Mouse (Mus musculus) neural tube, embryonic 12.5 days (tissue): ENCODE data around the gene Olfr220. TPM values are rescaled to one million over a fixed set of nuclear protein-coding genes. Genes with fewer than 3 reads are reported as not detected.

Source experiments
- ATAC-seq: fragments of 200-750 bp; cut with Nextera tagmentation; 2 replicates; pipeline ENCODE4 v1.8.0; 2017; ENCODE audit warnings: low read depth, mild to moderate bottlenecking, moderate TSS enrichment, moderate library complexity; ENCODE audit not compliant: low FRiP score
- H3K27ac ChIP-seq: fragments of 300-500 bp; sonication (generic); 2 replicates; pipeline ENCODE4 v1.5.1; 2016
- H3K27me3 ChIP-seq: fragments of 300-500 bp; sonication (generic); replicated peaks from 2 replicates; pipeline ENCODE4 v1.6.1; 2016; ENCODE audit warnings: mild to moderate bottlenecking
- H3K36me3 ChIP-seq: fragments of 300-500 bp; sonication (generic); 2 replicates; pipeline ENCODE4 v1.6.1; 2016; ENCODE audit warnings: mild to moderate bottlenecking
- H3K4me1 ChIP-seq: fragments of 300-500 bp; sonication (generic); 2 replicates; pipeline ENCODE4 v1.6.1; 2016
- H3K4me2 ChIP-seq: fragments of 300-500 bp; sonication (generic); replicated peaks from 2 replicates; pipeline ENCODE4 v1.6.1; 2016; ENCODE audit warnings: mild to moderate bottlenecking
- H3K4me3 ChIP-seq: fragments of 300-500 bp; sonication (generic); 2 replicates; pipeline ENCODE4 v1.5.1; 2016
- H3K9ac ChIP-seq: fragments of 300-500 bp; sonication (generic); 2 replicates; pipeline ENCODE4 v1.6.1; 2016; ENCODE audit warnings: mild to moderate bottlenecking
- H3K9me3 ChIP-seq: fragments of 300-500 bp; sonication (generic); 2 replicates; pipeline ENCODE4 v1.6.1; 2016; ENCODE audit warnings: mild to moderate bottlenecking
- WGBS: fragments of 180-500 bp; shearing (Covaris S2); methylation state at CpG from one replicate; pipeline ENCODE4 v1.1.7; 2016; 5-methylcytosine and 5-hydroxymethylcytosine counted together
- polyA plus RNA-seq: library from polyadenylated mRNA; unstranded; fragments of >200 nt; fragmentation: Nextera tagmentation; extraction: Ambion mirVana; gene quantifications from 2 replicates; pipeline ENCODE4 v1.2.1, GENCODE M21; 2016

Gene Olfr220
- not detected in 2 replicates for polyA plus RNA-seq

DNA sequence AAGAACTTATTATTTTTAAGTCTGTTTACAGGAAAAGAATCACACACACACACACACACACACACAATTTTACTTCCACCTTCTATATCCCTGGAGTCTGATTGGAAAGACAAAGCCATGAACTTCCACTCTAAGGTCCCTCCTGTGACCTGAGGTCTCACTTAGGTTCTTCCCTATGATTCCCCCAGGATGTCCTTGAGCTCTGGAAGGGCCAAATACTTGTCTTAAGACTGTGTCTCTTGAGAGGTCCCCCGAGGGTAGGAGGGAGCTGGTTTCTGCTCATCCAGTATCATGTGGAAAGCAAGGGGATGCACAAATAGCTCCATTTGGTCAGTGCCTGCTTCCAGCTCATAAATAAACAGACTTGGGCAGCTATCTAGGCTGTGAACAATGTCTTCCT is at the start of gene Olfr220:
Gene Olfr220, plus strand, starts transcription at position 301 of the 400 bp plus-strand sequence.
- H3K36me3 ChIP-seq, result no peaks in the 10 kb centered on the region
- no peak within 1 kb of the TSS for H3K27ac ChIP-seq
- no peak within 1 kb of the TSS for H3K4me2 ChIP-seq
- no peak for ATAC-seq
- no peaks in the 10 kb centered on the region for H3K9me3 ChIP-seq
- no peak within 1 kb of the TSS for H3K9ac ChIP-seq
- no peaks in the 10 kb centered on the region for H3K4me1 ChIP-seq
- H3K27me3 ChIP-seq, result no peaks in the 10 kb centered on the region
- WGBS, result 64% methylated on average over 1 of the region's 1 CpGs
- no peak within 1 kb of the TSS for H3K4me3 ChIP-seq

DNA sequence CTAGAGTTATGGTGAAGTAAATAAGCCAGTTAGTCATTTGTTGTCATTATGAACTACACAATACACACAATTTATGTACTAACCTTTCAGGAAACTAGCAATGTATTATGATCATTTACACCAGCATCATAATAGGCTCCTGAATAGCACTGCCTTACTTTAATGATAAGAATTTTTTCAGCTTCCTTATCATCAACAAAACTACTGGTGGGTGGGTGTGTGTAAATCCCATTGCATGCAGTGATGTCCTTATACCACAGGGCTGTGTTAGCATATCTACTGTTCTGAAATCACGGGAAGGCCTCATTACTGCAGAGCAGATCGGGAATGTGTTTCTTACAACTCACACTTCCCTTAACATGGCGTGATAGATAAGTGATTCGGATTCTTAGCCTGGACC is 18.9 kb upstream of the Olfr220 start:
- Histone ChIP-seq H3K4me3 (no peak overlapping the region), H3K27ac (no peak overlapping the region), H3K27me3 (no peaks in the 10 kb centered on the region), H3K4me1 (no peaks in the 10 kb centered on the region), H3K9ac (no peak overlapping the region), H3K9me3 (no peaks in the 10 kb centered on the region), H3K36me3 (no peaks in the 10 kb centered on the region), H3K4me2 (no peak overlapping the region)
- ATAC-seq, result no peak
- WGBS, result 92% methylated on average over 4 of the region's 4 CpGs

DNA sequence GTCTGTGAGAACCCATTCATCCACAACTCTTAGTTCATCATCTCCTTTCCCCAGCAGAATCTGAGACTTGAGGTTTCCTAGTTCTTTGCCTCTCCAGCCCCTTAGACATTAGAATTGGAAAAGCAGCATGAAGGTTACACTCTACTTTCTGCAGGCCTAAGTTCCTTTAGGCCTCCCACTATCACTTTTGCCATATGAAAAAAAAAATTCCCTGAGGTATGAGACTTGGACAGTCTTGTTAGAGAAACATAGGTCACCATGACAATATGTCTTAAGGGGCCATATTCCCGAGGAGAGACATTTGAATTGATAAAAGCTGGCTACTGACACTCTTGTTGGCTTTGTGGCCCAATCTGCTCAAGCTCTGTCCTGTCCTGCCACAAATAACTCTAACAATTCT is 18.1 kb upstream of the Olfr220 start, which contains the start of gene Olfr414:
Gene Olfr414, plus strand, starts transcription at position 301 of the 400 bp plus-strand sequence.
- no peaks in the 10 kb centered on the region for H3K4me1 ChIP-seq
- no peak within 1 kb of the TSS for H3K4me2 ChIP-seq
- H3K4me3 ChIP-seq, result no peak within 1 kb of the TSS
- ATAC-seq, result no peak
- H3K27me3 ChIP-seq, result no peaks in the 10 kb centered on the region
- no peak within 1 kb of the TSS for H3K27ac ChIP-seq
- H3K36me3 ChIP-seq, result no peaks in the 10 kb centered on the region
- no peaks in the 10 kb centered on the region for H3K9me3 ChIP-seq
- WGBS, result 73% methylated on average over 1 of the region's 1 CpGs
- H3K9ac ChIP-seq, result no peak within 1 kb of the TSS

DNA sequence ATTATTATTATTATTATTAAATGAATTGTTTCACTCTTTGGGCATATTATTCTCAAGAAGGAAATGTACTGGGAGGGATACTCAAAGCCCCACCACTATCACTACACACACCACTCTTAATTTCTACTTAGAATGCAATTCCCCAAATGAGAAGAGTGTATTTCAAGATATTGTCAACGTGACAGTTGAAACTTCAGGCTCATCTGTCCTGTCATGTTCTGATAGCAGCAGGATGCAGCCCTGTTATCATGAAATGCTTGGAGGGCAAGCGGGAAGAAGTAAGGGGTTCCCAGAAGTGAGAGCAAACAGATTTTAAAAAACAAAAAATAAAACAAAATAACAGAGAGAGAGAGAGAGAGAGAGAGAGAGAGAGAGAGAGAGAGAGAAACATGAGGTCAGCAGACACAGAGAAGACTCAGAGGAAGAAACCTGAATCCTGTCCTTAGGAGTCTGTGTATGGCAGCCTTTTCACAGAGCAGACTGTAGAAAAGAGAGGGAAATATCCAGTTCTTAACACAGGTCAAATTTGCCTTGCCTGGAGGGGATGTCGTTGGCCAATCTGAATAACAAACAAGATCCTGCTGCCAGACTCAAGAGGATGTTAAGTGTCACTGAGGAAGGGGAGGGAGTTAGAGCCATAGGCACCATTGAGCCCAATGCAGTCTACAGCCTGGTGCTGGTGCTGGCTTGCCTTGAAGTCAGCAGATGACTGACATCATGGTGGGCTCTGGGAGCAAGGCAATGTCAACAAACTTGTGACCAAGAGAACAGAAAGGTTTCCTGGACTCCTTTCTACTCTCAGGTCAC is 15.5 kb upstream of the Olfr220 start:
- Histone ChIP-seq H3K9ac (no peak overlapping the region), H3K4me2 (no peak overlapping the region)
- ATAC-seq, result no peak

GRCm38 (mm10) chr1:174427402-174427801 is 14.5 kb upstream of the Olfr220 start:
- Histone ChIP-seq H3K9me3 (no peaks in the 10 kb centered on the region), H3K27me3 (no peaks in the 10 kb centered on the region), H3K4me1 (no peaks in the 10 kb centered on the region), H3K9ac (no peak overlapping the region), H3K4me2 (no peak overlapping the region), H3K27ac (no peak overlapping the region), H3K36me3 (no peaks in the 10 kb centered on the region), H3K4me3 (no peak overlapping the region)
- WGBS, result 83% methylated on average over 1 of the region's 1 CpGs
- no peak for ATAC-seq

More for the DNA sequence above, 15.5 kb upstream of the Olfr220 start:
- no peaks in the 10 kb centered on the region for H3K27me3 ChIP-seq
- no peak overlapping the region for H3K27ac ChIP-seq
- no peaks in the 10 kb centered on the region for H3K4me1 ChIP-seq
- no peaks in the 10 kb centered on the region for H3K36me3 ChIP-seq
- H3K9me3 ChIP-seq, result no peaks in the 10 kb centered on the region
- 55% methylated on average over 3 of the region's 3 CpGs for WGBS
- no peak overlapping the region for H3K4me3 ChIP-seq

DNA sequence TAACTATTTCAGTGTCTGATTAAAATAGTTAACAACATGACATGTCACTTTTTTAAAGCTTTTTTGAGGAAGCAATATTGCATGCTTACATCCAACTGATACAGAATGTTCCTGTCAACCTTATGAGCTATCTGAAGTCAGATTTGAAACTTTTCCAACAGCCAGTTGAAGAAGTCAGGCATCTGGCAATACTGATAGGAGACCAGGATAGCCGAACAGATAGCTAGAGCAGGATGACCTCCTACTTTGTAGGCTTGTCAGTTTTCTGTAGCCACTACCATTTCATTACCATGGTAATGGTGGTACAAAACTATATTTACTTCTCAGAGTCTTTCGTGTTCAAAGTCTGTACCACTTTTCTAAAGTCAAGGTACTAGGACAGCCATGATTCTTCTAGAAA is 13.5 kb upstream of the Olfr220 start:
- whole genome bisulfite sequencing, result 89% methylated on average over 2 of the region's 2 CpGs
- no peak for ATAC-seq
- no peaks in the 10 kb centered on the region for H3K4me1 ChIP-seq
- H3K27me3 ChIP-seq, result no peaks in the 10 kb centered on the region
- H3K4me3 ChIP-seq, result no peak overlapping the region
- H3K9ac ChIP-seq, result no peak overlapping the region
- no peak overlapping the region for H3K4me2 ChIP-seq
- no peak overlapping the region for H3K27ac ChIP-seq
- H3K36me3 ChIP-seq, result no peaks in the 10 kb centered on the region
- no peaks in the 10 kb centered on the region for H3K9me3 ChIP-seq

DNA sequence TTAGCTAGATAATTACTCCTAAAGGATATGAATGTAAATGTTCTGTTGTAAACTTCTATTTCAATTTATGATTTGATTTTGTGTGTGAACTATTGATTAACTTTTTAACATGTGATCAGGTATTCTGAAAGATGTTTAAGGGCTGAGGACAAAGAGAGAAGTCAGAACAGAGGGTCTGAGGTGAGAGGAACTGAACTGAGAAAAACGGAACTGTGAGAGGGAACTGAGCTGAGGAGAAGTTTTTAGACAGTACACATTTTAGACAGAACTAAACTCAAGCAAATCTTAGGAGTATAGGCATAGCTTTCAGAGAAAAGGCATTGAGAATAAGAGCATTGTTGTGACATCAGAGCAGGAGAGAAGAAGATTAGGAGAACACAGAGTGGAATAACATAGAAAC is 7.8 kb upstream of the Olfr220 start:
- no peak overlapping the region for H3K4me2 ChIP-seq
- H3K9me3 ChIP-seq, result no peaks in the 10 kb centered on the region
- H3K27me3 ChIP-seq, result no peaks in the 10 kb centered on the region
- H3K27ac ChIP-seq, result no peak overlapping the region
- no peak overlapping the region for H3K4me3 ChIP-seq
- no peak for ATAC-seq
- H3K36me3 ChIP-seq, result no peaks in the 10 kb centered on the region
- no peaks in the 10 kb centered on the region for H3K4me1 ChIP-seq
- 29% methylated on average over 1 of the region's 1 CpGs for WGBS
- no peak overlapping the region for H3K9ac ChIP-seq

GRCm38 (mm10) chr1:174455100-174455499 is 13.2 kb downstream of the Olfr220 start:
- no peak for ATAC-seq
- Histone ChIP-seq H3K36me3 (no peaks in the 10 kb centered on the region), H3K27me3 (no peaks in the 10 kb centered on the region), H3K4me1 (no peaks in the 10 kb centered on the region), H3K9ac (no peak overlapping the region), H3K27ac (no peak overlapping the region), H3K4me2 (no peak overlapping the region), H3K4me3 (no peak overlapping the region), H3K9me3 (no peaks in the 10 kb centered on the region)
- 89% methylated on average over 2 of the region's 2 CpGs for WGBS

DNA sequence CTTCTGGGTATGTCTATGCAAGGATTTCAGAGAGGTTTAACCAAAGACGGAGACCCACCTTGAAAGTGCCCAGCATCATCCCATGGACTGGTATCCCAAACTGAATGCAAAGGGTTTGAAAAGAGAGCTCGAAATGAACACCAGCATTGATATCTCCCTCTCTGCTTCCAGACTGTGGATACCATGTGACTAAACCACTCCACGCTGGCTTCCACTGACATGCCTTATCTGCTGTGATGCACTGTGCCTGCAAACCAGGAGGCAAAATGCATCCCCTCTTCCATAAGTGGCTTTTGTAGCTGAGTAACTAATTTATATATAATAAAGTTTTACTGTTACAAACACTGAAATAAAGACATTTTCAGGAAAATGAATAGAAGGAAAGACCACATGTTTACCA is 23.5 kb downstream of the Olfr220 start:
- WGBS, result 90% methylated on average over 3 of the region's 3 CpGs
- Histone ChIP-seq H3K27ac (no peak overlapping the region), H3K4me1 (no peaks in the 10 kb centered on the region), H3K36me3 (no peaks in the 10 kb centered on the region), H3K4me3 (no peak overlapping the region), H3K4me2 (no peak overlapping the region), H3K9me3 (no peaks in the 10 kb centered on the region), H3K9ac (no peak overlapping the region), H3K27me3 (no peaks in the 10 kb centered on the region)
- no peak for ATAC-seq

DNA sequence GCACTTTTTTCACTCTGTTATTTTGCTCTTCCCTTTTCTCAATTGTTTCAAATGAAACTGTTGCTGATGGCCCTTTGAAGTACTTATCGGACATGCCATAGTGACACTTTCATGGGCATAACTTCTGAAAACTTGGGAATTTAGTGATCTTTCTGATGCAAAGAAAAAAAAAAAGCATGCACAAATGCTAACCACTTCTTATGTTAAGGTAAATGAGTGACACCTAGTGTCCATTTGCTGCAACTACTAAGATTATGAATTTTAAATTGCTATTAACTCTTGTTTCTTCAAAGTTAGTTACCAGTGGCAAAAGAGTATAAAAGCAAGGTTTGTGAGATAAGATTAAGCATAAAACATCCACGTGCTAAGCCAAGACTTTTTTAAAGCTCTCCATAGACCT is 24.4 kb downstream of the Olfr220 start:
- Histone ChIP-seq H3K4me1 (no peaks in the 10 kb centered on the region), H3K27ac (no peak overlapping the region), H3K4me2 (no peak overlapping the region), H3K27me3 (no peaks in the 10 kb centered on the region), H3K9me3 (no peaks in the 10 kb centered on the region), H3K9ac (no peak overlapping the region), H3K4me3 (no peak overlapping the region), H3K36me3 (no peaks in the 10 kb centered on the region)
- ATAC-seq, result no peak
- whole genome bisulfite sequencing, result 37% methylated on average over 2 of the region's 2 CpGs

- WGBS, result 9% methylated on average over 6 of the region's 6 CpGs
- peak; percentile 83 for ATAC-seq
Measured at GRCm38 (mm10) chr1:174469736-174470135, 27.9 kb downstream of the Olfr220 start.

DNA sequence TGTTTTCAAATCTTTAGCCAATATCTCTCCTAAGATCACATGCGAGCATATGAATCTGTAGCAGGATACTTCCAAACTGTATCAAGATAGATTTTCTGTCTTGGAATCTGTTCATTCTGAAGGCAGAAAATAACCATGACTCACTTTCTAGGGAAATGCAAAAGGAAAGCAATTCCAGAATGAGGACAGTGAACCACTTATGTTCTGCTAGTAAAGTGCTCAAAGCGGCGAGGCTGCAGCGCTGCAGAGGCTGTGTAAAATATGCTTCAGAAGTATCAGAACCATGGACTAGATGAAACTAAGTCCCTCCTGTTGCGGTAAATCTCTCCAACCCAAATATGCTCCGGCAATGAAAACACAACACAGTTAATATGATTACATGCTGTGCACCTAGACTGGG is 40.7 kb downstream of the Olfr220 start:
- Histone ChIP-seq H3K9ac (no peak overlapping the region), H3K27me3 (no peaks in the 10 kb centered on the region), H3K9me3 (no peaks in the 10 kb centered on the region), H3K4me1 (no peaks in the 10 kb centered on the region), H3K36me3 (no peaks in the 10 kb centered on the region), H3K27ac (no peak overlapping the region), H3K4me3 (no peak overlapping the region), H3K4me2 (no peak overlapping the region)
- WGBS, result 94% methylated on average over 6 of the region's 6 CpGs
- no peak for ATAC-seq

More at GRCm38 (mm10) chr1:174469736-174470135, 27.9 kb downstream of the Olfr220 start:
- Histone ChIP-seq H3K4me1 (no peaks in the 10 kb centered on the region), H3K9me3 (no peaks in the 10 kb centered on the region), H3K9ac (no peak overlapping the region), H3K27ac (no peak overlapping the region), H3K4me2 (no peak overlapping the region), H3K27me3 (no peaks in the 10 kb centered on the region), H3K4me3 (no peak overlapping the region), H3K36me3 (no peaks in the 10 kb centered on the region)

DNA sequence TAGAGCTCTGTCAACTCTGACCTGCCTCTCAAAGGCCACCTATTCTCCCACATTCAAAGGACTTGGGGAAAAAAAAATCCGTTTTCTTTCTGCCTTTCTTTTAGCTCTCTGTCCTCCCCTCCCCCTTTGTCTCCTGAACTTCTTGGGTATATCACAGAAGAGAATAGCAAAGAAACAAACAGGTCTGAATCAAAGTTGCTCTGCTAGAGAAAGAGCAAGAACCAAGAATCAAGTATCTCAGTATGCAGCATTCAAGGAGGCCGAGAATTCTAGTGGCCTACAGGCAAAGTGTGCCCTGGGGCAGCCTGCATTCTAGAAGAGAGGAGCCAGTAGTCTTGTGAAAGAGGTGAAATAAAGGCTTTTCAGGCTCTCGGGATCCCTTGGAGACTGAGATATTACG is 58.2 kb downstream of the Olfr220 start:
- 15% methylated on average over 4 of the region's 4 CpGs for WGBS
- Histone ChIP-seq H3K4me3 (no peak overlapping the region), H3K27ac (no peak overlapping the region), H3K4me2 (no peak overlapping the region), H3K9me3 (no peaks in the 10 kb centered on the region), H3K27me3 (no peaks in the 10 kb centered on the region), H3K9ac (no peak overlapping the region), H3K4me1 (peaks cover 35% of the 10 kb centered on the region; the same call in 1 of the 2 replicates), H3K36me3 (no peaks in the 10 kb centered on the region)
- no peak for ATAC-seq
